Mouse (Mus musculus): ENCODE measurements around the gene Atf7ip2. TPM values are rescaled to one million over a fixed set of nuclear protein-coding genes. Genes with fewer than 3 reads are reported as not detected.

The Atf7ip2 gene
- polyA plus RNA-seq, 1 experiment: 1.5 TPM

DNA sequence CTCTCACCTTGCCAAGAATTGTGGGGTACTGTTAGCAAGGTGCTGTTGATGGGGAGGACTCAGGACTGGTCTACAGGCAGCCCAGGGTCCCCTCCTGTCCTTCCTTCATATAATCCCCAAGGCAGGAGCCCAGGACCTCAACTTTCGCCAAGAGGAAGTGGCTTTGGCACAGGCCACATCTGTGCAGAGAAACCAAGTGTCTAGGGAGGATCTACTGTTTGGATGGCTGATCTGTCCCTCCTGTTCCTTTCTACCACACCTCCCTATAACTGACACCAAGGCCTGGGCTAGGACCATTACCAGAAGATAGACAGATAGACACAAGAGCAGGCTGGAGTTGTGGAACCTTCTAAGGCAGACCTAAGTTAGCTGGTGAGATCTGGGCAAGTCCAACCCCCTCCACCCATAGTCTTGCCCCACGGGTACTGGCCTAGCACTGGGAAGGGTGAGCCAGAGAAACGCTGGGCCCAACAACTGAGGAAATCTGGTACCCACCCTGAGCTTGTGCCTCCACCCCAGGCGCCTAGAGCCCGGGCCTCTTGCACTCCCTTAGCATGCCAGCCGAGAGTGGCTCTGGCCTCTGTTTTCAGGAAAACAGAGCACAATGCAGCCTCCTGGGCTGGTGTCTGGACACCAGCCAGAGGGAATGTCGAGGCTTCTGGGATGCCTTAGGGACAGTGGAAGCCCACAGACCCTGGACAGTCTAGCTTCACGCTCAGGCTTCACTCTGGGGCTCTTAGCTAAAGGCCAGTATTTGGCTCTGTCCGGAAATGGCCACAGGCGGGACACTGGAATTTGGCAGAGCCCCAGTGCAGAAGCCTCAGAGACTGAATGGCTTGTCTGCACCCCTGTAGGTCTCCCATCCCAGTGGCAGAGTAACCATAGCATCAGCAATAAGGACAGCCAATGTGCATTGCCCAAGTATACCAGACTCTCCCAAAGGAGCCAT lies 105.5 kb downstream of the Atf7ip2 start:
- Histone ChIP-seq H3K4me3 (ENCODE audit: insufficient read depth, low read length) (no peak overlapping the region), H3K4me1 (ENCODE audit: control insufficient read depth, insufficient read depth, low read length) (peaks cover 5% of the 10 kb centered on the region; the same call in 1 of the 2 replicates), H3K27ac (ENCODE audit: insufficient read depth, low read length) (no peak overlapping the region)
- TF ChIP-seq POLR2A (IDR thresholded peaks at IDR 0.05; ENCODE audit: low read depth, low read length): no peak

DNA sequence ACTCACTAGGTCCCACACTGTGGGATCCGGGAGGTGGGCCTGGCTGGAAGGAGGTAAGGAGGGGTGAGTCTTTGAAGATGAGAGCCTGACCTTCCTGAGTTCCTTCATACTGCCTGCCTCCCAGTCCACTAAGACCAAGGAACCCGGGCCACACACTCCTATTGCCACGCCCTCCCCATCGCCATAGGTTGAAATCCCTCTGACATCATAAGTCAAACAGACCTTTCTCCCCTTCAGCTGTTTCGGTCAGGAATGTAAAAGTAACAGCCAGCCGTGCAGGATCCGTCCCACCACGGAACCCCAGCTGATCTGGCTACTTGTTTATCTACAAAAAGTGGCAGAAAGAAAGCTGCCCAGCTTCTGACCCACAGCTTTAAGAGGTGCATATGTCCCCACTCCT lies 107.1 kb downstream of the Atf7ip2 start:
- Histone ChIP-seq H3K4me3 (ENCODE audit: insufficient read depth, low read length) (no peak overlapping the region), H3K27ac (ENCODE audit: insufficient read depth, low read length) (no peak overlapping the region), H3K4me1 (ENCODE audit: control insufficient read depth, insufficient read depth, low read length) (peaks cover 5% of the 10 kb centered on the region; the same call in 1 of the 2 replicates)
- TF ChIP-seq POLR2A (IDR thresholded peaks at IDR 0.05; ENCODE audit: low read depth, low read length) (no peak), CTCF (IDR thresholded peaks at IDR 0.05; ENCODE audit: borderline replicate concordance, insufficient read depth, low read length) (no peak)

DNA sequence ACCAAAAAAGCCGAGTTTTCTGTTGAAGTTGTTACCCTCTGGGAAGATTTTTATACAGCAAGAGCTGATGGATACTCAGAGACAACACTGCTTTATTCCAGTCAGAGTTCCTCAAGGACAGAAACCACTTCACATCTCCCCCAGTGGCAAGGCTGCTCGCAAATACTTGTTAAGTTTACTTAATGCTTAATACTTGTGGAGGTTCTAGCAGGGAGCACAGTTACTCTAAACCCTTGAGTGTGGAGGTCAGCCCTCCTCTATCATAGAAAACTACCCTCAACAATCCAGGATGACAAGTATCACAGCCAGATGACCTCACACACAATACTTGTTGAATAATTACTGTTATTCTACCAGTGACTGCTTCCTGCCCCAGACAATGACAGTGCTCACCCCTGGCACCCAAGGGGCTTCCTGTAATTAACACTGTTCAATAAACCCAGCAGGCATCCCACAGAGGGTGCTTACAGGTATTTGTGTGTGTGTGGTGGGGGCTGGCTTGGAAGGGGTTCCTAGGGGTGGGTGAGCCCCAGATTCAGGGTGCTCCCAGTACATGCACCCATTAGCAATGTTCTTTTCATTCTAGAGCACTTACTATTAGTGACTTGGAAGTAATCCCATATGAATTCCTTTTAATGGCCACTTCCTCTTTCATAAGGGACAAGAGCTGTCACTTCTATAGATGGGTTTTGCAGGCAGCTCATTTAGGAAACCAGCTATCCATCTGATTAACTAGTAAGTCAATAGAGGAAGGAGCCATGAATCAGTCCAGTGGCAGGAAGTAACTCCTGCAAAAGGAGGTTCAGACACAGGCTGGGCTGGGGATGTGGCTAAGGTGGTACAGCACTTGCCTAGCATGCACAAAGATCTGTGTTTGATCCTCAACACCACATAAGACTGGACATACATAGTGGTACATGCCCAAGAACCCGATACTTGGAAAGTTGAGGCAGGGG lies 108.0 kb downstream of the Atf7ip2 start:
- Histone ChIP-seq H3K4me1 (ENCODE audit: control insufficient read depth, insufficient read depth, low read length) (peaks cover 5% of the 10 kb centered on the region; the same call in 1 of the 2 replicates), H3K27ac (ENCODE audit: insufficient read depth, low read length) (no peak overlapping the region), H3K4me3 (ENCODE audit: insufficient read depth, low read length) (no peak overlapping the region)
- TF ChIP-seq CTCF (IDR thresholded peaks at IDR 0.05; ENCODE audit: borderline replicate concordance, insufficient read depth, low read length): no peak
- no peak for TF ChIP-seq POLR2A (IDR thresholded peaks at IDR 0.05; ENCODE audit: low read depth, low read length)

Other genes with a start within 250 kb of the Atf7ip2 start
- gene Grin2a, start 197.2 kb upstream of the Atf7ip2 start, polyA plus RNA-seq (2011; ENCODE audit: insufficient read length, low read depth, missing spikeins): 0.08 and 0.11 TPM in 2 replicates
- gene Rpl39l, start 22.5 kb upstream of the Atf7ip2 start, polyA plus RNA-seq (2011; ENCODE audit: insufficient read length, low read depth, missing spikeins): 14.4 and 17.1 TPM in 2 replicates
- gene Emp2, start 121.3 kb downstream of the Atf7ip2 start, polyA plus RNA-seq (2011; ENCODE audit: insufficient read length, low read depth, missing spikeins): 127 TPM in 2 replicates
- gene Tekt5, start 202.8 kb downstream of the Atf7ip2 start, polyA plus RNA-seq (2011; ENCODE audit: insufficient read length, low read depth, missing spikeins): not detected in 2 replicates
- 19.9 and 24.1 TPM in 2 replicates for gene Nubp1, start 219.2 kb downstream of the Atf7ip2 start, polyA plus RNA-seq (2011; ENCODE audit: insufficient read length, low read depth, missing spikeins)

Measured in embryonic fibroblast, embryonic 13.5 days (primary cell).